Mouse (Mus musculus) liver, embryonic 14.5 days (tissue): ENCODE measurements around the gene Tnfrsf4.

Experiments
- CTCF ChIP-seq: IDR thresholded peaks from 2 replicates; pipeline ENCODE4 v1.5.1; 2016; ENCODE audit warnings: antibody characterized with exemption, low read depth, control low read depth
- EP300 ChIP-seq: IDR thresholded peaks from 2 replicates; pipeline ENCODE4 v1.6.1; 2016; ENCODE audit warnings: antibody characterized with exemption, low read depth

DNA sequence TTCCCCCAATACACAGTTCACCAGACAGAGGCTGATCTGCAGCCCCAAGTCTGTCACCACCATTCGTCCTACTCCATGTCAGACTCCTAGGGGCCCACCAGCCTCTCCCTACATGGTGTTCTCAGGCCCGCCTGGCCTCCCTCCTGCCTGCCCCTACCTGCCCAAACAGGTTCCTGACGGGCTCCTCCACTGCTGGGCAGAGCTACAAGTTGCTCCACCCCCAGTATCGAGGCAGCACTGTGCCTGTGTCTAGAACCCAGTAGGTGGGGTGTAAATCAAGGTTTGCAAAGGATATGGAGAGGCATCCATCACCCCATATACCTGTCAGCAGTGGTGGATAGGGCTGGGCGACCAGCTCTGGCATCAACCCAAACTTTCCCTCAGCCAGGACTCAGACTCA lies 45.6 kb downstream of the Tnfrsf4 start, which contains the start of gene Ttll10:
- TF ChIP-seq CTCF (no peak), EP300 (no peak)
